Mouse (Mus musculus) intestine, embryonic 16.5 days (tissue): ENCODE data around the gene Samm50. TPM values are rescaled to one million over a fixed set of nuclear protein-coding genes. Genes with fewer than 3 reads are reported as not detected.
"Not testable (repeated sequence)": the region's sequence is repeated elsewhere in the genome, so short reads cannot be mapped to it uniquely, and the experiment has no call there.

Experiments used
- ATAC-seq: fragments of 200-750 bp; cut with Nextera tagmentation; 2 replicates; pipeline ENCODE4 v1.8.0; 2017; ENCODE audit warnings: moderate TSS enrichment, moderate library complexity
- H3K27ac ChIP-seq: fragments of 300-500 bp; sonication (generic); 2 replicates; pipeline ENCODE4 v1.5.1; 2014; ENCODE audit warnings: mild to moderate bottlenecking, low read length
- H3K27me3 ChIP-seq: fragments of 300-500 bp; sonication (generic); replicated peaks from 2 replicates; pipeline ENCODE4 v1.6.1; 2014; ENCODE audit warnings: low read length, control low read depth, mixed read lengths; ENCODE audit not compliant: control insufficient read depth, insufficient read depth
- H3K36me3 ChIP-seq: fragments of 300-500 bp; sonication (generic); 2 replicates; pipeline ENCODE4 v1.6.1; 2014; ENCODE audit warnings: low read length, control low read depth; ENCODE audit not compliant: control insufficient read depth, insufficient read depth
- H3K4me1 ChIP-seq: fragments of 300-500 bp; sonication (generic); 2 replicates; pipeline ENCODE4 v1.6.1; 2014; ENCODE audit warnings: low read length, control low read depth, mixed read lengths; ENCODE audit not compliant: control insufficient read depth, insufficient read depth
- H3K4me2 ChIP-seq: fragments of 300-500 bp; sonication (generic); 2 replicates; pipeline ENCODE4 v1.6.1; 2014; ENCODE audit warnings: low read depth, low read length, control low read depth
- H3K4me3 ChIP-seq: fragments of 300-500 bp; sonication (generic); 2 replicates; pipeline ENCODE4 v1.5.1; 2014; ENCODE audit warnings: mild to moderate bottlenecking, low read length
- H3K9ac ChIP-seq: fragments of 300-500 bp; sonication (generic); 2 replicates; pipeline ENCODE4 v1.6.1; 2014; ENCODE audit warnings: low read depth, low read length
- H3K9me3 ChIP-seq: fragments of 300-500 bp; sonication (generic); 2 replicates; pipeline ENCODE4 v1.6.1; 2016; ENCODE audit warnings: low read length, control low read depth; ENCODE audit not compliant: control insufficient read depth
- WGBS: fragments of 180-500 bp; shearing (Covaris S2); extraction: QIAGEN DNeasy Blood & Tissue Kit; methylation state at CpG from one replicate; pipeline ENCODE4 v1.1.7; 2014; 5-methylcytosine and 5-hydroxymethylcytosine counted together
- polyA plus RNA-seq: library from polyadenylated mRNA; unstranded; fragments of >200 nt; fragmentation: Nextera tagmentation; extraction: Ambion mirVana; gene quantifications from 2 replicates; pipeline ENCODE4 v1.2.1, GENCODE M21; 2015

Samm50 gene
- 152 and 165 TPM in 2 replicates for polyA plus RNA-seq

DNA sequence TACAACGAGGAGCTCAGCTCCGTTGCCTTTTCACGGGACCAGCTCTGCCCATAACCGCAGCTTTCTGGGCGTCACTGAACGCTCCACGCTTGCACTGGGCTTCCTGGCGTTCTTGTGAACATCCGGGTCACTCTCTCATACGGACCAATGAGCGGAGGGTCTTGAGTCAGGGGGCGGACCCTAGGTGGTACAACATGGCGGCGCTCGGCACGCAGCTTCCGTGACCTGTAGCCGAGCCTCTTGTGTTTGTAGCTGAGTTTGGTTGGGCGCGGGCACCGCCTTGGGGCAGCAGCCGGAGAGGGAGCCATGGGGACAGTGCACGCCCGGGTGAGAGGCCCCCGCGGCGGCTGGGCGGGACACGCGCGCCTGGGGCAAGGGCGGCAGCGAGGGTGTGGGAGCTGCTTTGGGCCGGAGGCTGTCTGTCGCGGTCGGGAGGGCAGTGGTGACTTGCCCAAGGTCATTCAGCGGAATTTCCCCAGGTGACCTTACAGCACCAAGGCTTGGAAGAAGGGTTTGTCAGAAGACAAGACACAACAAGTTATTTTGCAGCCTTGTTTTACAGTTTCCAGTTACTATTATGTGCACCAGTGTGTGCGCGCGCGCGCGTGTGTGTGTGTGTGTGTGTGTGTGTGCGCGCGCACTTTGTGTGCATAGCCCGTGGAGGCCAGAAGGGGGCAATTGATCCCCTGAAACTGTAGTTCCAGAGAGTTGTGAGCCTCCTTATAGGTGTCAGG, at the start of gene Samm50:
Samm50 (plus strand) TSS at position 184 of the 734 bp plus-strand sequence.
- Histone ChIP-seq H3K4me1 (peaks cover 11% of the 10 kb centered on the region; the same call in 1 of the 2 replicates), H3K27ac (peak within 1 kb of the TSS; percentile 98), H3K4me3 (peak within 1 kb of the TSS; percentile 97), H3K9me3 (no peaks in the 10 kb centered on the region), H3K27me3 (no peaks in the 10 kb centered on the region), H3K36me3 (peaks cover 10% of the 10 kb centered on the region; the same call in 1 of the 2 replicates), H3K4me2 (peak within 1 kb of the TSS; percentile 67), H3K9ac (peak within 1 kb of the TSS; percentile 93)
- WGBS: 5% methylated on average over 48 of the region's 48 CpGs
- ATAC-seq: peak; percentile 99

GRCm38 (mm10) chr15:84156158-84156557, 35.9 kb upstream of the Samm50 start:
- H3K36me3 ChIP-seq: no peaks in the 10 kb centered on the region
- H3K4me1 ChIP-seq: no peaks in the 10 kb centered on the region
- H3K4me2 ChIP-seq: no peak overlapping the region
- no peak overlapping the region for H3K27ac ChIP-seq
- no peak for ATAC-seq
- H3K9me3 ChIP-seq: no peaks in the 10 kb centered on the region
- 79% methylated on average over 2 of the region's 2 CpGs for WGBS
- no peak overlapping the region for H3K9ac ChIP-seq
- no peaks in the 10 kb centered on the region for H3K27me3 ChIP-seq
- H3K4me3 ChIP-seq: no peak overlapping the region

- not testable (repeated sequence) for H3K27me3 ChIP-seq, ATAC-seq, H3K27ac ChIP-seq, H3K4me3 ChIP-seq, H3K36me3 ChIP-seq, H3K4me2 ChIP-seq, H3K9ac ChIP-seq, H3K9me3 ChIP-seq, H3K4me1 ChIP-seq
- 80% methylated on average over 6 of the region's 6 CpGs for WGBS
Observed at GRCm38 (mm10) chr15:84157530-84157929, 34.5 kb upstream of the Samm50 start.

GRCm38 (mm10) chr15:84161871-84162270, 30.2 kb upstream of the Samm50 start:
- H3K4me1 ChIP-seq: no peaks in the 10 kb centered on the region
- H3K27ac ChIP-seq: no peak overlapping the region
- no peaks in the 10 kb centered on the region for H3K27me3 ChIP-seq
- no peaks in the 10 kb centered on the region for H3K36me3 ChIP-seq
- H3K9me3 ChIP-seq: no peaks in the 10 kb centered on the region
- H3K4me2 ChIP-seq: no peak overlapping the region
- H3K9ac ChIP-seq: no peak overlapping the region
- WGBS: 80% methylated on average over 6 of the region's 6 CpGs
- ATAC-seq: no peak
- no peak overlapping the region for H3K4me3 ChIP-seq

DNA sequence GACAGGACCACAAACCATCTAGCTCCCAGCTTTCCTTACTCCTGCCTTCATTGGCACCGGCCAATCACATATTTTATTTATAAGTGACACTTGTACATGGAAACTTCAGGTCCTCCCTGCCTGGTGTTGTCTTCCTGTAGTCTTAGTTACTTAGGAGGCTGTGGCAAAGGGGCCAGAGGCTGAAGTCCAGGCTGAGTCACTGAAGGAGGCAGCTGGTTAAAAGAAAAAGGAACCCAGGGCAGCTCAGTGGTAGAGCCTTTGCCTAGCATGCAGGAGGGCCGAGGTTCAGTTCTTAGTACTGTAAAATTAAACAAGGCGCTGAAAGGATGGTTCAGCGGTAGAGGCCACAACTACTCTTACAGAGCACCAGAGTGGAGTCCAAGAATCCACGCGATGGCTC, 25.2 kb upstream of the Samm50 start:
- Histone ChIP-seq H3K36me3 (no peaks in the 10 kb centered on the region), H3K27me3 (no peaks in the 10 kb centered on the region), H3K9ac (no peak overlapping the region), H3K9me3 (no peaks in the 10 kb centered on the region), H3K27ac (no peak overlapping the region), H3K4me2 (peak overlapping the region; percentile 100; the same call in 1 of the 2 replicates), H3K4me3 (no peak overlapping the region), H3K4me1 (peaks cover 20% of the 10 kb centered on the region)
- ATAC-seq: 0 out of 2 replicates have a peak, but pooled peaks have one; percentile 27
- WGBS: 64% methylated on average over 6 of the region's 6 CpGs

GRCm38 (mm10) chr15:84167600-84167999, 24.4 kb upstream of the Samm50 start, which contains the start of gene Pnpla3:
TSS of gene Pnpla3 (plus strand) at chr15:84167837.
- peak within 1 kb of the TSS; percentile 59 for H3K4me3 ChIP-seq
- peaks cover 20% of the 10 kb centered on the region for H3K4me1 ChIP-seq
- peak within 1 kb of the TSS; percentile 70 for H3K9ac ChIP-seq
- peak; percentile 98 for ATAC-seq
- under 1% methylated on average over 28 of the region's 28 CpGs for WGBS
- H3K9me3 ChIP-seq: no peaks in the 10 kb centered on the region
- H3K4me2 ChIP-seq: peak within 1 kb of the TSS; percentile 100
- H3K27me3 ChIP-seq: no peaks in the 10 kb centered on the region
- H3K36me3 ChIP-seq: no peaks in the 10 kb centered on the region
- H3K27ac ChIP-seq: no peak within 1 kb of the TSS

- peak; percentile 30 for ATAC-seq
- Histone ChIP-seq H3K4me3 (peak overlapping the region; percentile 59), H3K4me2 (peak overlapping the region; percentile 100), H3K9me3 (no peaks in the 10 kb centered on the region), H3K27me3 (no peaks in the 10 kb centered on the region), H3K36me3 (no peaks in the 10 kb centered on the region), H3K27ac (no peak overlapping the region), H3K9ac (peak overlapping the region; percentile 70), H3K4me1 (peaks cover 20% of the 10 kb centered on the region)
- 2% methylated on average over 28 of the region's 28 CpGs for WGBS
Observed at GRCm38 (mm10) chr15:84168170-84169161, 23.6 kb upstream of the Samm50 start.

DNA sequence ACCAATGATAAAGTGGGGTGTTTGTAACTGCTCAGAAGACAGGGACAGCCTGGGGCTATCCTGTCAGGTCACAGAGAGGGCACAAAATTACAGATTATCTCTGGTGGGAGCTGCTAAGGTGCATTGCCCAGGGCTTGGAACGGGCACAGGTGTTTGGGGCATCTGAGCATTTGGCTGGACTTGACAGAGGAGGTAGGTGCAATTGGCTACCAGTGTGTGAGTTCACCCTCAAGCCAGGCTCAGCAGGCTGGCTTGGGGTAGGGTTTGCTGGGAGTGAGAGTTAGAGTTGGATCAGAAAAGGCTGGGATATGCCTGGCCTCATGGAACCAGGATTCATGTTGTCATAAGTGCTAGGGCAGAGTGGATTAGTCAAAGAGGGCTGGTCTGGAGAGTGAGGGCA, 22.5 kb upstream of the Samm50 start:
- Histone ChIP-seq H3K9ac (no peak overlapping the region), H3K27ac (no peak overlapping the region), H3K4me1 (peaks cover 20% of the 10 kb centered on the region), H3K4me2 (no peak overlapping the region), H3K36me3 (no peaks in the 10 kb centered on the region), H3K27me3 (no peaks in the 10 kb centered on the region), H3K9me3 (no peaks in the 10 kb centered on the region), H3K4me3 (no peak overlapping the region)
- no peak for ATAC-seq
- 56% methylated on average over 1 of the region's 1 CpGs for WGBS

- ATAC-seq: no peak
Observed at GRCm38 (mm10) chr15:84171166-84171565, 20.9 kb upstream of the Samm50 start.

More at GRCm38 (mm10) chr15:84171166-84171565, 20.9 kb upstream of the Samm50 start:
- no peak overlapping the region for H3K4me2 ChIP-seq
- H3K4me1 ChIP-seq: peaks cover 20% of the 10 kb centered on the region
- no peaks in the 10 kb centered on the region for H3K27me3 ChIP-seq
- WGBS: 81% methylated on average over 7 of the region's 7 CpGs
- H3K9me3 ChIP-seq: no peaks in the 10 kb centered on the region
- no peak overlapping the region for H3K9ac ChIP-seq
- no peak overlapping the region for H3K27ac ChIP-seq
- no peaks in the 10 kb centered on the region for H3K36me3 ChIP-seq
- H3K4me3 ChIP-seq: no peak overlapping the region
